Mouse (Mus musculus) limb, embryonic 14.5 days (tissue): ENCODE data around the gene Timp3. TPM values are rescaled to one million over a fixed set of nuclear protein-coding genes. Genes with fewer than 3 reads are reported as not detected.
A peak's percentile ranks its signal among the peaks of the same experiment; 100 is the strongest.

Experiments used
- ATAC-seq: fragments of 200-750 bp; cut with Nextera tagmentation; 2 replicates; pipeline ENCODE4 v1.8.0; 2017; ENCODE audit warnings: low read depth, moderate number of reproducible peaks, moderate TSS enrichment; ENCODE audit not compliant: low FRiP score
- DNase-seq: peaks from one replicate; pipeline ENCODE4 v3.0.0-alpha.2; 2015; ENCODE audit warnings: low spot score
- H3K27ac ChIP-seq: fragments of 300-500 bp; sonication (generic); replicated peaks from 2 replicates; pipeline ENCODE4 v1.5.1; 2014; ENCODE audit warnings: low read depth, mild to moderate bottlenecking, low read length, moderate library complexity, mixed read lengths
- H3K27me3 ChIP-seq: fragments of 300-500 bp; sonication (generic); 2 replicates; pipeline ENCODE4 v1.6.1; 2014; ENCODE audit warnings: low read length, mixed read lengths; ENCODE audit not compliant: control insufficient read depth, insufficient read depth
- H3K36me3 ChIP-seq: fragments of 300-500 bp; sonication (generic); 2 replicates; pipeline ENCODE4 v1.6.1; 2014; ENCODE audit warnings: mild to moderate bottlenecking, low read length, moderate library complexity, mixed read lengths; ENCODE audit not compliant: control insufficient read depth, insufficient read depth
- H3K4me1 ChIP-seq: fragments of 300-500 bp; sonication (generic); 2 replicates; pipeline ENCODE4 v1.6.1; 2014; ENCODE audit warnings: antibody characterized with exemption, low read length, mixed read lengths; ENCODE audit not compliant: control insufficient read depth, insufficient read depth
- H3K4me2 ChIP-seq: fragments of 300-500 bp; sonication (generic); replicated peaks from 2 replicates; pipeline ENCODE4 v1.6.1; 2014; ENCODE audit warnings: low read depth, mild to moderate bottlenecking, low read length, moderate library complexity; ENCODE audit not compliant: severe bottlenecking
- H3K4me3 ChIP-seq: fragments of 300-500 bp; sonication (generic); replicated peaks from 2 replicates; pipeline ENCODE4 v1.5.1; 2014; ENCODE audit warnings: low read length
- H3K9ac ChIP-seq: fragments of 300-500 bp; sonication (generic); 2 replicates; pipeline ENCODE4 v1.6.1; 2014; ENCODE audit warnings: mild to moderate bottlenecking, low read depth, low read length, moderate library complexity; ENCODE audit not compliant: severe bottlenecking
- H3K9me3 ChIP-seq: fragments of 300-500 bp; sonication (generic); 2 replicates; pipeline ENCODE4 v1.6.1; 2016; ENCODE audit warnings: low read length; ENCODE audit not compliant: control insufficient read depth
- POLR2A ChIP-seq: fragments of 200-500 bp; IDR thresholded peaks from 2 replicates; pipeline ENCODE4 v1.8.0; 2012; ENCODE audit warnings: inconsistent platforms, mild to moderate bottlenecking, moderate library complexity, borderline replicate concordance; ENCODE audit not compliant: insufficient read depth, insufficient read length; ENCODE audit errors: extremely low read depth
- WGBS: fragments of 180-500 bp; shearing (Covaris S2); extraction: QIAGEN DNeasy Blood & Tissue Kit; methylation state at CpG from one replicate; pipeline ENCODE4 v1.1.7; 2014; 5-methylcytosine and 5-hydroxymethylcytosine counted together
- polyA plus RNA-seq, 2 experiments: library from polyadenylated mRNA; depleted of rRNA in 1 of 2; stranded (reverse) in 1 of 2; unstranded in 1 of 2; fragments of >200 nt; fragmentation: Nextera tagmentation in 1 of 2; extraction: Ambion mirVana in 1 of 2; gene quantifications; 2 replicates each; pipeline versions ENCODE4 v1.2.1 to v1.2.3; 2012 to 2014

The Timp3 gene
- polyA plus RNA-seq, 2 experiments = 57.4 to 66.5 TPM

- WGBS = 71% methylated on average over 2 of the region's 2 CpGs
- H3K4me3 ChIP-seq = no peak overlapping the region
- H3K27me3 ChIP-seq = no peaks in the 10 kb centered on the region
- H3K9ac ChIP-seq = no peak overlapping the region
- no peak overlapping the region for H3K27ac ChIP-seq
- no peaks in the 10 kb centered on the region for H3K36me3 ChIP-seq
- H3K4me2 ChIP-seq = no peak overlapping the region
- DNase-seq (no peak), ATAC-seq (no peak)
- no peaks in the 10 kb centered on the region for H3K4me1 ChIP-seq
- no peak for TF ChIP-seq POLR2A
- 0 out of 2 replicates have a peak, but pooled peaks cover 5% of the 10 kb centered on the region for H3K9me3 ChIP-seq
Measured at GRCm38 (mm10) chr10:86261725-86262124, 38.4 kb upstream of the Timp3 start.

- no peaks in the 10 kb centered on the region for H3K27me3 ChIP-seq
- DNase-seq = no peak
- ATAC-seq = no peak
- no peaks in the 10 kb centered on the region for H3K4me1 ChIP-seq
- H3K27ac ChIP-seq = no peak overlapping the region
- no peak overlapping the region for H3K9ac ChIP-seq
- no peak overlapping the region for H3K4me2 ChIP-seq
- 0 out of 2 replicates have a peak, but pooled peaks cover 5% of the 10 kb centered on the region for H3K9me3 ChIP-seq
- TF ChIP-seq POLR2A = no peak
- H3K36me3 ChIP-seq = no peaks in the 10 kb centered on the region
- H3K4me3 ChIP-seq = no peak overlapping the region
- 82% methylated on average over 9 of the region's 9 CpGs for WGBS
Measured at GRCm38 (mm10) chr10:86264618-86265017, 35.6 kb upstream of the Timp3 start.

- H3K4me3 ChIP-seq = no peak overlapping the region
- no peak overlapping the region for H3K27ac ChIP-seq
- no peaks in the 10 kb centered on the region for H3K9me3 ChIP-seq
- H3K4me1 ChIP-seq = peaks cover 7% of the 10 kb centered on the region
- no peak for ATAC-seq
- H3K27me3 ChIP-seq = no peaks in the 10 kb centered on the region
- H3K9ac ChIP-seq = no peak overlapping the region
- DNase-seq = no peak
- H3K36me3 ChIP-seq = no peaks in the 10 kb centered on the region
- WGBS = 70% methylated on average over 3 of the region's 3 CpGs
- no peak overlapping the region for H3K4me2 ChIP-seq
- TF ChIP-seq POLR2A = no peak
Measured at GRCm38 (mm10) chr10:86270254-86270653, 29.9 kb upstream of the Timp3 start.

- H3K9ac ChIP-seq = no peak overlapping the region
- H3K4me3 ChIP-seq = no peak overlapping the region
- peaks cover 7% of the 10 kb centered on the region for H3K4me1 ChIP-seq
- no peaks in the 10 kb centered on the region for H3K9me3 ChIP-seq
- H3K36me3 ChIP-seq = no peaks in the 10 kb centered on the region
- no peaks in the 10 kb centered on the region for H3K27me3 ChIP-seq
- DNase-seq (no peak), ATAC-seq (no peak)
- 88% methylated on average over 3 of the region's 3 CpGs for WGBS
- TF ChIP-seq POLR2A = no peak
- H3K27ac ChIP-seq = no peak overlapping the region
- H3K4me2 ChIP-seq = no peak overlapping the region
Measured at GRCm38 (mm10) chr10:86272826-86273225, 27.3 kb upstream of the Timp3 start.

GRCm38 (mm10) chr10:86273410-86274191, 26.6 kb upstream of the Timp3 start:
- TF ChIP-seq POLR2A = no peak
- ATAC-seq (peak; percentile 47; the same call in 1 of the 2 replicates), DNase-seq (no peak)
- no peaks in the 10 kb centered on the region for H3K27me3 ChIP-seq
- H3K27ac ChIP-seq = peak overlapping the region; percentile 28; the same call in 1 of the 2 replicates
- peaks cover 13% of the 10 kb centered on the region for H3K4me1 ChIP-seq
- H3K36me3 ChIP-seq = no peaks in the 10 kb centered on the region
- H3K4me2 ChIP-seq = no peak overlapping the region
- no peak overlapping the region for H3K4me3 ChIP-seq
- H3K9me3 ChIP-seq = no peaks in the 10 kb centered on the region
- 55% methylated on average over 19 of the region's 19 CpGs for WGBS
- H3K9ac ChIP-seq = no peak overlapping the region

- TF ChIP-seq POLR2A = no peak
- peaks cover 21% of the 10 kb centered on the region for H3K4me1 ChIP-seq
Measured at GRCm38 (mm10) chr10:86275585-86275984, 24.6 kb upstream of the Timp3 start.

More at GRCm38 (mm10) chr10:86275585-86275984, 24.6 kb upstream of the Timp3 start:
- WGBS = 92% methylated on average over 5 of the region's 5 CpGs
- H3K27me3 ChIP-seq = no peaks in the 10 kb centered on the region
- no peak overlapping the region for H3K9ac ChIP-seq
- no peak for ATAC-seq
- DNase-seq = no peak
- H3K36me3 ChIP-seq = no peaks in the 10 kb centered on the region
- no peak overlapping the region for H3K4me3 ChIP-seq
- no peak overlapping the region for H3K27ac ChIP-seq
- H3K4me2 ChIP-seq = no peak overlapping the region
- H3K9me3 ChIP-seq = no peaks in the 10 kb centered on the region
